Mouse (Mus musculus): ENCODE measurements around the gene Supt16.

The Supt16 gene

DNA sequence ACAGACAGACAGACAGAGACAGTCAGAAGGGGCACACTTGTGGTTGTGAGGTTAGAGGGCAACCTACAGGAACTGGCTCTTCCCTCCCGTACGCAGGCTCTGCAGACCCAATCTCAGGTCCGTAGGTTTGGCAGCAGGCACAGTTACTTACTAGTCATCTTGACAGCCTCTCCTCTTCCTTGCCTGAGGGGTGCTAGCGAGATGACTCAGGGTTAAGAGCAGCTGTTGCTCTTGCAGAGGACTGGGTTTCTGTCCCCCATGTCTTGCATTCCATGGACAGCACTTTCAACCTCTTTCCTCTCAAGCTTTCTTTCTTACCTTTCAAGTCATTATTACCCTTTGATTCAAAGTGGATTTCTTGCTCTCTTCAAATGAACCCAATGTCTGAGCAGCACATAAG, 53.1 kb downstream of the Supt16 start:
- no peak for DNase-seq

DNA sequence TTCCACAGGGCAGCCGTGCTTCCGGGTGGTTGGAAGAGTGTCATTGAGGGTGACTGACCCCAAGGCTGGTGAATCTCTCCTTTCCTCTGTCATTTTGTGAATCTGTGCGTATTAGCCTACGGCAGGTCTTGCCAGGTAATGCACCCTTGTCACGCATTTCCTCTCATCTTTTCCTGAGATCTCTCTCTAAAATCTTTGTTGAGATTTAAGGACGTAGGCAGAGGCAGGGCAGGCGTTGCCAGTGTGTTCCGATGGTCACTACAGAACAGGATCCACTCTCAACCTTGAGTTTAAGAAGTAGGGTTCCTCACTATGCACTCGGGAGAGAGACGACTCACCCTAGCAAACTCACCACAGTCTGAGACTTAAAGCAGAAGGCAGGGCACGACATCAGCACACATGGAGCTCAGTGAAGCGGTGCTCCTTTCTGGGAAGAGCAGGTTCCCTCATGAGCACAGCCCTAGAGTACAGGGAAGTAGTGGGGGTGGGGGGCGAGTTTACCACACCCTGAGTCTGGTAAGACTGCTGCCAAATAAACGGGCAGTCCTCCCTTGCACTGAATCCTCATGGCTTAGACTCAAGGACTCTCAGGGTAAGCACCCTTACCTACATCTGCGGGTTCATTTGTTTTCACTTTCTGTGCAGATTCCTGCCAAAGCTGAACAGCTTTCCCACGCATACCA, 55.6 kb downstream of the Supt16 start:
- no peak for DNase-seq

DNA sequence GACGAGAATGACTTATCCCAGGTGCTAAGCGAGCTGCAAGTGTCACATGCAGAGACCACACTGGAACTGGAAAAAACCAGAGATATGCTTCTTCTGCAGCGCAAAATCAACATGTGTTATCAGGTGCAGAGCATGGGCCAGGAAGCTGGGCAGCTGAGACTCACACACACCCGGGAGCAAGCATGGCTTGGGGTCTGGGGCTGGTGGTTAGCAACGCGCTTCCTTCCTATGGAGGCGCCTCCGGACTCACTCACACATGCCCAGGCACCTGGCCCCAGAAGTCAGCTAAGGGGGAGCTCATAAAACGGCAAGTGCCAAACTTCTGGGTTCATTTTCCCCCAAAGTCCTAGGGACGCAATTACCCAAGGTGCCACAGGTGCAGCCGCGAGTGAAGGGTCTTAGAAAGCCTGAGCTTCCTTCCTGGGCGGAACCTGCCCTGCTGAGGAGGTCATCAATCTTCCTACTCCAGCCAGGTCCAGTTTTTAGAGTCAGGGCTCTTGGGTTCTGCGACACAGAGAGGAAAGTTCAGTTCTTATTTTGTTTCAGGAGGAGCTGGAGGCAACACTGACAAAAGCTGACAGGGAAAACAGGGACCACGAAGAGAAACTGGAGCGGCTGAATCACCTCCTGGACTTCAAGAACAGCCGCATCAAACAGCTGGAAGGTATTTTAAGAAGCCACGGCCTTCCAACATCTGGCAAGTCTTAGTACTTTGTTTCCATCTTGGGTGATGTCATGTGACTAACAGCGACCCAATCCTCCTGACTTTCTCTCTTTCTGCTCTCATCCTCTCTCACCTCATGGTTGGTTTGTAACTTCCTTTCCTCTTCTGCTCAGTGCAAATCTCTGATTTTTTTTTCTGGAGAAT, 56.4 kb downstream of the Supt16 start:
- no peak for DNase-seq

DNA sequence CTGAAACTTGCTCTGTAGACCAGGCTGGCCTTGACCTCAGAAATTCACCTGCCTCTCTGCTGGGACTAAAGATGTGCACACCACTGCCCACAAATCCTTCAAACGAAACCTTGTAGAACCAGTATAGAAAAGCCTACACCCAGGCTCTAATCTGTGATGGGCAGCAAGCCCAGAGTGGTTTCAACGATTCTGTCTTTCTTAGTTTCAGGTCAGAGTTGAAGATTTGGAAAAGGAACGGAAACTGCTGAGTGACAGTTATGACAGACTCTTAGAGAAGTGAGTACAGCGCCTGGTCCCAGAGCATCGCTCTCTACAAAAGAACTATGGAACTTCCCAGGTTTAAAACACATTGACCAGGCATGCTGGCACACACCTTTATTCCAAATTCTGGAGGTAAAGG, 63.6 kb downstream of the Supt16 start:
- DNase-seq: no peak

DNA sequence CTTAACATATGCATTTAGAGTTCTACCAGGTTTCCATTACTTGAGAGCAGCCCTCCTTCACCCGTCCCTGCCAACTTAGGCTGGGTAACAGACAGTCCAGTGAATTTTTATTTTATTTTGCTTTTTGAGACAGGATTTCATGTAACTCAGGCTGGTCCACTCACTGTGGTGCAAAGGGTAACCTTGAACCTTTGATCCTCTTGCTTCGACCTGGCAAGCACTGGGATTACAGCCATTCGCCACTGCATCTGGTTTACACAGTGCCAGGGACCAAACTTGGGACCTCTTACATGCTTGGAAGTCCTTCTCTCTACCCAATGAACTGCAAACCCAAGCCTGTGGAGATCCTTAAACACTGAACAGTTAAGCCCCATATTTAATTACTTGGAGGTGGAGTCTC, 72.6 kb downstream of the Supt16 start:
- DNase-seq: no peak

DNA sequence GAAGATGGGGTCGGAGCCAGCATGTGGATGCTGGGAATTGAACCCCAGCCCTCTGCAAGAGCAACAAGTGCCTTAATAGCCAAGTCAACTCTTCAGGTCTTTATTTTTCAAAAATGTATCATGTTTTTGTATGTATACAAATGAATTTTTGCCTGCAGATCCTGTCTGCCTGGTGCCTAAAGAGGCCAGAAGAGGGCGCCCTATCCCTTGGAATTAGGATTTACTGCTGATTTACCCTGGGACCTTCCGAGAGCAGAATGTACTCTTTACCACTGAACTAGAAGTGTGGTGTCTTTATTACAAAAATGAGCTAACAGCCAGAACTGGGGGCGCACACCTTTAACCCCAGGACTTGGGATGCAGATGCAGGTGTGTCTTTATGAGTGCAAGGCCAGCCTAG, 73.3 kb downstream of the Supt16 start:
- peak; percentile 78 for DNase-seq

DNA sequence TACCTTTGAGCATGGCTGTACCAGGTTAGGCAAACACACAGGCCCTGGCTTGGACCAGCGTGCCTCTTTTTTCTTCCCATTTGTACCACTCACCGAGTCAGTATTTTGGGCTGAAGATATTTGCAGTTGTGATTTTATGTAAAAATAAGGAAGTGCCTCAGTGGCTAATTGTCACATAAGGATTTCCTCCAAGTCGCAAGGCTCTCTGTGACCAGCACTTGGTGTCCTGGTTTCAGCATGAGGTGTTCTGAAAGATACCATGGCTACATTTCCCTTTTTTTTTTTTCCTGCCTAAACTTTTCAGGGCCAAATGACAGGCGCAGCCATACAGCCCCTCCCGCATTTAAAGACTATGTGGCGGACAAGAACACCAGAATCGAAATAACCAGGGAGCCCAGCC, 77.0 kb downstream of the Supt16 start:
- DNase-seq: no peak

DNA sequence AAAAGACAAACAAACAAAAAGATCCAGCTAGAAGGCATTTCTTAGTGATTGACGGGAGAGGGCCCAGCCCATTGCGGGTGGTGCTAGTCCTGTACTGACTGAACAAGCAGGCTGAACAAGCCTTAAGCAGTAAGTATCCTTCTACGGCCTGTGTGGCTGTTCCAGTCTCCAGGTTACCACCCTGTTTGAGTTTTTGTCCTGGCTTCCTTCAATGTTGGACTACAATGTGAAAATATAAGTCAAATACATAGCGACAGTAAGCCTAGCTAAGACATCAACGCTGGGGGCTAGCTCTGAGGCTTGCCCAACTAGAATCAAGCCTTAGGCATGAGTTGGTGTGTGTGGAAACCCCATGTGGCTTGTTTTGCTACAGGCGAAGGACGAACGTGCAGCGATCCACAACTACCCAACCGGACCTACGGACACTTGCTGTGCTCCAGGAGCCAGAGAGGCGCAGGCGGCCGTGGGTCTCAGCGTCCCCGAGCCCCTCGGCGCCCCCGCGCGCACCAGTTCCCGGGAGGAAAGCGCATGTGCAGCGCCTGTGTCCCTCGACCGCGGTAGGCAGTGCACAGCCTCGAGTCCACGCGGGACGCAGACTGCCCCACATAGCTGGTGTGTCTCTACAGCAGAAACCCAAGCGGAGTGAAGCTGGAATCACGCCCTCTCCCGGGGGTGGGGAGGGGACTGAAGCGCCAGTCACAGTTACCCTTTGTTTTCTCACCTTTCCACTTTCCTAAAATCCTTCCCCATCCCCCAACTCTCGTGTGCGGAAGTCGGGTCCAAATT, 78.2 kb downstream of the Supt16 start:
- peak; percentile 61 for DNase-seq

DNA sequence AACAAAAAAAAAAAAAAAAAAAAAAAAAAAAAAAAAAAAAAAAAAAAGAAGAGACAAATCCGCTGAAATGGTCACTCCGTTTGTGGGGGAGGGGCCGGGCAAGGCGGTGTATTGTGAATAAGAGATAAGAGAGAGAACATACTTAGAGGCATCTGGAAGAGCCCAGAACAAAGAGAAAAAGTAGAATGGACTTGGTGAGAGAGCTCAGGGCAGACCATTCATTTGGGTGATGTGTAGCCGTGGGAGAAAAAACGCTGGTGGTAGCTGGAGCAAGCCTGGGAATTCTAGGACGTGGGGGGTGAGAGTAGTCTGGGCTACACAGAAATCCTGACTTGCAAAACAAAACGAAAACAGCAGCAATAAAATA, 78.8 kb downstream of the Supt16 start:
- DNase-seq: no peak

DNA sequence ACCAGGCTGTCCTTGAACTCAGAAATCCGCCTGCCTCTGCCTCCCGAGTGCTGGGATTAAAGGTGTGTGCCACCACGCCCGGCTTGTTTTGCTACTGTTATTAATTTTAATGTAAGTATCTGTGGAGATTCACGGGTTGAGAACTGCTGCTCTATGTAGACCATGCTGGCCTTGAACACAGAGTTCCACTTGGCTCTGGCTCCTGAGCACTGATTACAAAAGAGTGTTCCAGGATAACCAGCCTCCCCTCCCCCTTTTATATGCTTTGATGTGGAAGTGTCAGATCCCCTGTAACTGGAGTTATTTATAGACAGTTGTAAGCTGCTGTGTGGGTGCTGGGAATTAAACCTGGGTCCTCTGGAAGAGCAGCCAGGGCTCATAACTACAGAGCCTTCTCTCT, 80.0 kb downstream of the Supt16 start:
- DNase-seq: no peak

DNA sequence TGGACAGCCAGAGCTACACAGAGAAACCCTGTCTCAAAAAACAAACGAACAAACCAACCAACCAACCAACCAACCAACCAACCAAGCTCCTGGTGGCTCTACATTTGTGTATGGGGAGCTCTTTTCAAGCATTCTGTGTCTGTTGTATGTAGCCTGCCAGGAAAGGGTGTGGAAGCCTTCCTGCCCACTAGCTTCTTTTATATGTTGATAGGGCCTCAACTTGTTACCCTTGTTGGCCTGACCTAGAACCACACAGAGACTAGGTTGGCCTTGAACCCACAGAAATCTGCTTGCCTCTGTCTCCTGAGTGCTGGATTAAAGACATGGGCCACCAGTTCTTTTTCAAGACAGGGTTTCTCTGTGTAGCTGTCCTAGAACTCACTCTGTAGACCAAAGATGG, 83.1 kb downstream of the Supt16 start:
- no peak for DNase-seq
